Mouse (Mus musculus) layer of hippocampus, adult 8-10 months (tissue): ENCODE measurements around the gene Asic3. TPM values are rescaled to one million over a fixed set of nuclear protein-coding genes. Genes with fewer than 3 reads are reported as not detected.
A peak's percentile ranks its signal among the peaks of the same experiment; 100 is the strongest.

Experiments
- DNase-seq, 2 experiments: peaks; one replicate each; pipeline ENCODE4 v3.0.0; 2022; ENCODE audit warnings: low spot score in 2 of 2
- total RNA-seq, 4 experiments: library from RNA; stranded (reverse); gene quantifications; 2 replicates each; pipeline ENCODE4 v1.2.4; 2022

The Asic3 gene
- total RNA-seq, 4 experiments from 2014 or later = 0.43 to 0.48 (median 0.45) TPM; not detected in 1

DNA sequence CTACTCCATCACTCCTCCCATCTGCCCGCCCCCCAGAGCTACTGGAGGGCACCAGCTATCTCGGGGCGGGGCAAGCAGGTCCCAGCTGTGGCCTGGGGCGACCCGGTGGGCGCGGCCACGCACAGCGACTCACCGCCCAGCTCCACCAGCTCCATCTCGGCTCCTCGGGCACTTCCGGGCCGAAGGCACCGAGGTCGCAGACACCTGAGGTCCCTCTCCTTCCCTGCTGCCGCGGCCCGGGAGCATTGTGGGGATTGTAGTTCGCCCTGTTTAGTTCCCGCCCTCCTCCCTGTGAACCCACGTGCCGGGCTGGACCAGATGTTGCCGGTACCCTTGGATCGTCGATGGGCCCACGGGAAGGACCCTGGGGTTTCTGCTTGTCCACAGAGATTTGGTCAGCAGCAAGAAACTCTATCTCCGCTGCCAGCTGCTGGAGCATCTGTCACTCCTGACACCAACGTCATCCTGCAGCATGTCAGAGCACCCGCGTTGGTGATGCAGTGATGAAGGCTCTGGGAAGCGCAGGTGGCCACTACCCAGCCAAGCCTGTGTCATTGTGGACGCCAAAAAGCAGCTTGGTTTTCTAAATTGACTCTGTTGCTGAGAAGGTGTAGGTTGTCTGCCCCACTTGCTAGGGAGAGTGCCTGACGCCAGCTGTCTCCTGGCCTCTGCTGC lies 34.6 kb downstream of the Asic3 start, which contains the start of gene Tmub1:
TSS of gene Tmub1 (minus strand) at position 231 of the 675 bp plus-strand sequence.
- peak; percentile 83 to 86 for DNase-seq

DNA sequence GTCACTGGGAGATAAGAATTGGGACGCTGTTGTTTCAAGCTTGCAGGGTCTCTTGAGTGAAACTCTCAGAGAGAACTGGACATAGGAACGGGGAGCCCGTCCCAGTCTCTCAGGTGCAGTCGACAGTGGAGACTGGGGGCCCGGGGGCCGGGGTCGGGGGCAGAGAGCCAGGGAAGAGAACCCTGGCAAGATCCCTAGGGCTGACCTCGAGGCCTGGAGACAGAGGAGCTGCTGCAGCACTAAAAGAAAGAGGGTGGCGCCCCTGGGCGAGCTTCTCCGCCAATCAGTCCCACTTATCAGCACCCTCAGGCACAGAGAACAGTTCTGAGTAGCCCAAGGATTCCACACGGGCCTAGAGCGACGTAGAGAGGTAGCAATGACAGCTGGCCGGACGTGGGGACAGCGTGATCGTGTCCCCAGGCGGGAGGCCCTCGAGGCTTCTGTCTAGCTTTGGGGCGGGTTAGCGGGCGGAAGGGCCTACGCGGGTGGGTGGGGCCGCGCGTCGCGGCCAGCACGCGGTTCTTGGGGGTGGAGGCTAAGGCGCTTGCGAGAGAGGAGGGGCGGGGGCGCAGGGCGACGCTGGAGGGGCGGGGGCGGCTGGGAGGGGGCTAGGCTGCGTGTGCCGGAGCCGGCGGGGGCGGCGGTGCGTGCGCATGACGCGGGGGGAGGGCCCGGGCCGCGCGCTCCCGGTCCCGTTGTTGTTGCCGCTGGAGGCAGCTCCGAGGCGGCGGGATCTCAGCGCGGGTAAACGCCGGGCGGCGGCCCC lies 38.3 kb downstream of the Asic3 start:
- DNase-seq = peak; percentile 70 to 79

DNA sequence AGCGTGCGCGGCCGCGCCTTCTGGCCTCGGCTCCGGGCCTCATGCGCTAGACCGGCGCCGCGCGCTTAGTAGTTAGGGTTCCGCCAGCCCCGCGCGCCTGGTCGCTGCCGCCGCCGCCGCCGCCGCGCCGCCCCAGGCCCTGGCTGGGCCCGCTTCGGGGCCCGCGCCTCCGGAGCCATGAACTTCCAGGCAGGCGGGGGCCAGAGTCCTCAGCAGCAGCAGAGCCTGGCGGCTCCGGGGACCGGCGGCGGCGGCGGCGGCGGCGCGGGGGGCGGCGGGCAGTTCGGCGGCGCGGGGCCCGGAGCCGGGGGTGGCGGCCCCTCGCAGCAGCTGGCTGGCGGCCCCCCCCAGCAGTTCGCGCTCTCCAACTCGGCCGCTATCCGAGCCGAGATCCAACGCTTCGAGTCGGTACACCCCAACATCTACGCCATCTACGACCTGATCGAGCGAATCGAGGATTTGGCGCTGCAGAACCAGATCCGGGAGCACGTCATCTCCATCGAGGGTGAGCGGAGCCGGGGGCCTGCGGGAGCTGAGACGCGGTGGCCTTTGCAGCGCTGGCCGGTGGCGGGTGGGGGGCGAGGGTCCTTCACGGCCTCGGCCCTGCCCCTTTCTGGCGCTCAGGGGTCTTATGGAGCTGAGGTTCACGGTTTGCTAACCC lies 39.0 kb downstream of the Asic3 start, which contains the start of gene Agap3:
TSS of gene Agap3 (plus strand) at position 148 of the 661 bp plus-strand sequence.
- DNase-seq = no peak

DNA sequence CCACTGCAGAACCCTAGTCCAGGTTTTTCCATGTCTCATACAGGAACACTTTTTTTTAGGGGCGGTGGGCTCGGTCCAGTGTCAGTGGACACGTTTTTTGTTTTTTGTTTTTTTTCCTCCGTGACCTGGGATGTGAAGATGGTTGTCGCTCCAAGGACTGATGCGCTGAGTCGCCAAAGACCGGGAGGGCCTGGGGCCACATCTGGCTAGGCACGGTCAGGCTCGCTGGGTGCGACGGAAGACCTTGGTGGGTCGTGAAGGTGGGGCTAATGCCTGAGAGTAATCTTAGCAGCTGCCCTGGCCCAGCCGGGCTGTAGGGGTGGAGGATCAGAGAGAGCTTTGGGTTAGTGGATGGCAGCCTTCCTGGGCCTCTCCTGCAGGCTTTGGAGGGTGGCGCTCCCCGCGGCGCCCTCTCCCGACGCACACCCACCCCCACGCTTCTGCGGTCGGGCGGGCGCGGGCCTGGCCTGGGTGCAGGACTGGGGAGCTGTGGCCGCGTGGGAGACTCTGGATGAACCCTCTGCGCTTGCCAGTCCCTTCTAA lies 39.6 kb downstream of the Asic3 start:
- DNase-seq = no peak

DNA sequence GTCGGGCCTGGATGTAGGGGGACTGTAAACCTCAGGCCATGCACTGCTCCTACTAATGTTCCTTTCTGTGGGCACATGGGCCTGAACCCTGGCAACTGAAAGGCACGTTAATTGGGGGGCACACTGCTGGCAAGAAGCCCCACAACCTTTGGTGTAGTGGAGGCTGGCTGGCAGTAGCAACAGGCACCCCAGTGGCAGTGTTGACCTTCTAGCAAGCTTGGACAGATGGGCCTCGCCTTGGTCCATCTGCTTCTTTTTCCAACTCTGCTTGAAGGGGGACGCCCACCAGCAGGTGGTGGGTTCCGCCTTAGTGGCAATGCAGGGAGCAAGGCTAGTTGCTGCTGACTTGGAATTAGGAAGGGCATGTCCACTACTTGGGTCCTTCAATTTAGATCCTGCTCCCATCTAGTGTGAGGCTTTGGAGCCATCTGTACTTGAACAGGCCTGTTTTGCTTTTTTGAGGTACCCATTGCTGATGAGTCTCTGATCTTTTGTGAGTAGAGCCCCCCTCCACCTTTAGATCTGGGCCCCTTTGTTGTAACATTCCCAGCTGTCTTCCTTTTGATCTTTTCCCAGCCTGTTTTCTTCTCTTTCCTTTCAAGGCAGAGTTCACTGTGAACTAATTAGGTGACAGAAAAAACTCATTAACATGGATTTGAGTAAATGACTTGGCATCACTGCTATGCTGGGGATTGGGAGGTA lies 40.2 kb downstream of the Asic3 start:
- DNase-seq = no peak

DNA sequence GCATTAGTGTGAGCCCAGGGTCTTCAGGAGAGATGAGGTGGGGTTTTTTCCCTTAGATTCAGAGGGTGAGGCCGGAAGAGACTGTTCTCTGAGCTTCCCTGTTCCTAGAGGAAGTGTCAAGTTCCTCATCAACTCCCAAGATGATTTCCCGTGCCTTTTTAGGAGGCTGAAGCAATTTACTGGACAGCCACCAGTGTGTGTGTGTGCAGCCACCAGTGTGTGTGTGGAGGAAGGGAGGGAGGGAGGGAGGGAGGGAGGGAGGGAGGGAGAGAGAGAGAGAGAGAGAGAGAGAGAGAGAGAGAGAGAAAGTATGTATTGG lies 40.8 kb downstream of the Asic3 start:
- DNase-seq = no peak

DNA sequence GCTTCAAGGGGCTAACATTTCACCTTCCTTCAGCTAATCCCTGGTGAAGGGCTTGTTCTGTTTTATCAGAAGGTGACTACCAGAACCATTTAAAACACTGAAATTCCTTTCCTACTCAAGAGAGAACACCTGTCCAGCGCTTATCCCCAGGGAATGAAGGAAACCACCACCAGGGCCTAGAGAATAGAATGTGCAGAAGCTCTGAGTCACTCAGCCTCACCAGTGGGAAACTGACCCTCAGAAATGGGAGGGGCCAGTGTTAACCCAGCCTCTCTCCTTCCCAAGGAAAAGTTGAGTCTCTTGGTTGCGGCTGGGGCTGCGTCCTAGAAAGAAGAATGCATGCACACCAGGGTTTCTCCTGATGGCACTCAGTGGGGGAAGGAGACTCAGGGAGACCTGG lies 41.9 kb downstream of the Asic3 start:
- no peak for DNase-seq

DNA sequence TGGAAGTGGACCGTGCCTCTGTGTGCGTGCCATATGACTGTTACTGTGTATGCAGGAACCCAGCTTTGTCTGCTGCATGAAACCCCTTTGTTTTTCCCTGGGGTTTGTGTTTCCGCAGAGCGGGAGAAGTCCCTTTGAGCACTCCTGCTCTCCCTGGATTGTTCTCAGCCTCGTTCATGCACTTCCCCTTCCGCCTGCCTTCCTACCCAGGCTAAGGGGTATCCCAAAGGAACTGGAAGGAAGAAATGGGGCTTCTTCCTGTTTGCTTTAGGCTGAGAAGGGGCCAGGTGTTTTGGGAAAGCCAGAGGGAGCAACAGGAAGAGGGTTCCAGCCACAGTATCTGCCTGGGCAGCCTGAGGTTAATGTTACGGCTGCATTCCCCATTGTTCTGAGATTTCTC lies 42.4 kb downstream of the Asic3 start:
- DNase-seq = no peak

DNA sequence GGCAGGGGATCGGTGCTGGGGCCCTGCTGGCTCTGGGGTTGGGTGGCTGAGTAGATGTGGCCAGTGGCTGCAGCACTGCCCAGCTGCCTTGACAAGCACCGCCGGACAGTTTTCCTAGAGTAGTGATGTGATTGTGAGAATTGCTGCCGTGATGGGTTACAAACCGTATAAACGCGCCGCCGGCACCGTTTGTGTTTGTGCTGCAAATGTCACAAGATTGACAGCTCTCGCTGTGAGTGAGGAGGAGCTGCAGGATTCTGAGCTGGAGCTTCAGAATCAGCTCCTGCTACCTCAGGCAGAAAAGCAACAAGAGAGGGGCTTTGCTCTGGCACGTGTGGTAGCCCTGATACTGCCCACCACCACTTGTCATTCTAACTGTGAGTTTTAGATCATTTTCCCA lies 53.6 kb downstream of the Asic3 start:
- no peak for DNase-seq

Other genes with a start within 250 kb of the Asic3 start
- gene Nupl2, start 248.4 kb upstream of the Asic3 start, total RNA-seq = 10 to 100 TPM in 3 of 4 experiments, 1 to 10 TPM in 1; 9.4 to 12.9 (median 11.8) TPM
- 10 to 100 TPM; 20.4 to 26.8 (median 21.9) TPM for gene Kcnh2, start 61.8 kb upstream of the Asic3 start, total RNA-seq
- 1 to 10 TPM; 6.6 to 9.0 (median 7.6) TPM for gene Nos3, start 48.6 kb upstream of the Asic3 start, total RNA-seq
- gene Atg9b, start 21.2 kb upstream of the Asic3 start, total RNA-seq = 1 to 10 TPM; 3.0 to 5.2 (median 4.0) TPM
- gene Abcb8, start 19.7 kb upstream of the Asic3 start, total RNA-seq = 10 to 100 TPM; 51.9 to 59.2 (median 56.8) TPM
- gene Cdk5, start 10.1 kb downstream of the Asic3 start, total RNA-seq = 100 to 1,000 TPM; 120 to 139 (median 128) TPM
- 10 to 100 TPM; 28.8 to 38.8 (median 33.5) TPM for gene Slc4a2, start 10.4 kb downstream of the Asic3 start, total RNA-seq
- 100 to 1,000 TPM; 131 to 154 (median 134) TPM for gene Fastk, start 31.9 kb downstream of the Asic3 start, total RNA-seq
- 10 to 100 TPM; 19.0 to 23.5 (median 19.7) TPM for gene Tmub1, start 34.5 kb downstream of the Asic3 start, total RNA-seq
- 100 to 1,000 TPM; 563 to 611 (median 584) TPM for gene Agap3, start 38.8 kb downstream of the Asic3 start, total RNA-seq
- not detected for gene Gbx1, start 113.8 kb downstream of the Asic3 start, total RNA-seq
- gene Asb10, start 127.6 kb downstream of the Asic3 start, total RNA-seq = 1 to 10 TPM in 2 of 4 experiments, under 1 TPM in 2; 0.19 to 5.8 (median 3.0) TPM
- under 1 TPM in 1 of 4 experiments, not detected in 3; 0.36 TPM for gene 4931409K22Rik, start 143.4 kb downstream of the Asic3 start, total RNA-seq
- gene Abcf2, start 164.1 kb downstream of the Asic3 start, total RNA-seq = 10 to 100 TPM; 75.3 to 86.0 (median 78.3) TPM
- 10 to 100 TPM; 68.4 to 78.7 (median 75.5) TPM for gene Chpf2, start 173.3 kb downstream of the Asic3 start, total RNA-seq
- gene Smarcd3, start 211.0 kb downstream of the Asic3 start, total RNA-seq = 10 to 100 TPM; 85.5 to 92.0 (median 89.1) TPM